Mouse (Mus musculus): Measurements from ENCODE around the gene Serpinb1b. TPM values are rescaled to one million over a fixed set of nuclear protein-coding genes. Genes with fewer than 3 reads are reported as not detected.
"Not testable (repeated sequence)": the region's sequence is repeated elsewhere in the genome, so short reads cannot be mapped to it uniquely, and the experiment has no call there.

Gene Serpinb1b
- total RNA-seq (2017): not detected in 2 replicates

DNA sequence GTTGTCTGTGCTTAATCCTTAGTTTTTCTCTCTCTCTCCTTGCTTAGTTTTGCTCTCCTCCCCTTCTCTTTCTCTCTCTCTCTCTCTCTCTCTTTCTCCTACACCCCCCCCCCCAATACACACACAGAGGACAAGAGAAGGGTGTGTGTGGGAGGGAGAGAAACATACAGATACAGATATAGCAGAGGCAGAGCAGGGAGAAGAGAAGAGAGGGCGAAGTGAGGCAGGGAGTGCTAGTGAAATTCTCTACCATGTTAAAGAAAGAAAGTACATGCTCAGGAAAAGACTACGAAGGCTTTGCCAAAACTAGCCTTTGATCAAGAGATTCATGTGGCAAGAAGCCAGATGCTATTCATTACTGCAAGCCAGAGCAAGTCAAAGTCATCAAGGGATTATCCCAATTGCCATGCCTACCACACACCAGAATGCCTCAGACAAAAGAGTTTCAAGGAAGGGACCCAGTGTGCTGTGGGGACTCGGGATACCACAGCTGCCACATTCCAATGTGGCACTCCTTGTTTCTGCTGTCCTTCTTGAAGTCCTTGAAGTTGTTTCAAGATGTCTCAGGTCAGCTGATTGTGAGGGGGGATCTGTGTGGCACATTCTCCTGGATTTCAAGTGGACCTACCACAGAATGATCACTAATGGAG, at the start of gene Serpinb1b:
TSS of gene Serpinb1b (plus strand) at position 520 of the 650 bp plus-strand sequence.
- no peak for ATAC-seq (replicated peaks in 1 of 2; ENCODE audit: insufficient read depth in 1 of 2, low FRiP score in 2 of 2, low TSS enrichment in 1 of 2, low read depth in 1 of 2, poor library complexity in 2 of 2, severe bottlenecking in 2 of 2)

DNA sequence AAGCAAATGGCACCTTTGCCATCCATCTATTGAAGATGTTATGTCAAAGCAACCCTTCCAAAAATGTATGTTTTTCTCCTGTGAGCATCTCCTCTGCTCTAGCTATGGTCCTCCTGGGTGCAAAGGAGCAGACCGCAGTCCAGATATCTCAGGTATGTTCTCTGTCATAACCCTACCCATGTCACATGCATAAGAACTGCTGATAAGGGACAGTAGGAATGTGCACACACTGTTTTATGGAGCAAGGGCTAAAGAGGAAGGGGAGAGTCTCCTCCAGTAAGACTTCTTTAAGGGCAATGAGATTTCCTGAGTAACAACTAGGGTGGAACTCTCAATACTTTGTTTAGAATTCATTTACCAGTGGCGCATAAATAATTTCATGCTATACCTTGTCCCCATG, 48.9 kb upstream of the Serpinb1b start:
- not testable (repeated sequence) for ATAC-seq (replicated peaks in 1 of 2; ENCODE audit: insufficient read depth in 1 of 2, low FRiP score in 2 of 2, low TSS enrichment in 1 of 2, low read depth in 1 of 2, poor library complexity in 2 of 2, severe bottlenecking in 2 of 2)

DNA sequence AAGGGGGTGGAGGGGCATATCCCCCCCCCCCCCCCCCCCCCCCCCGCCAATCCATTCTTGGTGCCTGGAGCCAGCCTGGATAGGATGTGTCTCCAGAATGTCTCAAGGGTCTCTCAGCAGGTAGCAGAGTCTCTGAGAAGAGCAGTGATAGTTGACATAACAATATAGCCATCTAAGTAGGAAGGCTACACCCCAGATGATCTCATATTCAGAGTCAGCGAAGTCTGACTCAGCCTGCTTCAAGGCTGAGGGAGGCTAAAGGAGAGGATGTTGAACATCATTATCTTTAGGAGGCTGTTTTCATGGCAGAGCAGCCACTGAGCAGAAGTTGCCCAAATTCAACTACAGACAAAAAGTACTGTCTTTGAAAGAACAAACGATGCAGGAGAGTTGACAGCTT, 48.1 kb upstream of the Serpinb1b start:
- no peak for ATAC-seq (replicated peaks in 1 of 2; ENCODE audit: insufficient read depth in 1 of 2, low FRiP score in 2 of 2, low TSS enrichment in 1 of 2, low read depth in 1 of 2, poor library complexity in 2 of 2, severe bottlenecking in 2 of 2)

DNA sequence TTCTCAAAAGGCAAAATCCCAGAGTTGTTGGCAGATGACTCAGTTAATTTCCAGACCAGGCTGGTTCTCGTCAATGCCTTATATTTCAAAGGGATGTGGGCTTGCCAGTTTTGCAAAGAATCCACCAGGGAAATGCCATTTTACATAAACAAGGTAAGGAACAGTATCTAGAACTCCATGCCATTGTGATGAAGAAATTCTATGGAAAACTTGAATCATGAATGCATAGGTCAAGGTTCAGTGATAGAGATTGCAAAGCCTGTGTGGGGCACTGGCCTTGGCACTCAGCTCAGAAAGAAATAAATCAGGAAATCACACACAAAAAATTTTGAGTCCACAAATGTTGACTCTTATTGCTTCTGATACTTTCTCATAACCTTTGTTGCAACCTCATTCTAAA, 42.9 kb upstream of the Serpinb1b start:
- ATAC-seq (replicated peaks in 1 of 2; ENCODE audit: insufficient read depth in 1 of 2, low FRiP score in 2 of 2, low TSS enrichment in 1 of 2, low read depth in 1 of 2, poor library complexity in 2 of 2, severe bottlenecking in 2 of 2): no peak

DNA sequence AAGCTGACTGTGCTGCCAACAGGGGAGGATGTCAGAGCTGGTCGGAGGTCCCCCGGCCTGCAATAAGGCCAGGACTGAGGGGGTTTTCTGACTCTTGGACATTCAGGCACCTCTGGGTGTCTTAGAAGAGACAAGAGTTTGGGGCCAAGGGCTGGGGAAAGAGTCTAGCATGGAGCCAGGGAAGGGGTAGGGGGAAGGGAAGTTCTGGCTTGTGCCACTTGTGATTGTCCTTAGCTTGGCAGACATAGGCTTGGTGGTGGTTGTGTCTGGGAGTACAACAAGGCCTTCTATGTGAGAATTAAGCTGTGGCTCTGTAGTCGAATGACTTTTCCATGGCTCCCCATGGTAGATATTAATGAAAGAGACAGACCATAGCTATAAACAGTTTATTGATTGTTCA, 34.8 kb upstream of the Serpinb1b start:
- no peak for ATAC-seq (replicated peaks in 1 of 2; ENCODE audit: insufficient read depth in 1 of 2, low FRiP score in 2 of 2, low TSS enrichment in 1 of 2, low read depth in 1 of 2, poor library complexity in 2 of 2, severe bottlenecking in 2 of 2)

DNA sequence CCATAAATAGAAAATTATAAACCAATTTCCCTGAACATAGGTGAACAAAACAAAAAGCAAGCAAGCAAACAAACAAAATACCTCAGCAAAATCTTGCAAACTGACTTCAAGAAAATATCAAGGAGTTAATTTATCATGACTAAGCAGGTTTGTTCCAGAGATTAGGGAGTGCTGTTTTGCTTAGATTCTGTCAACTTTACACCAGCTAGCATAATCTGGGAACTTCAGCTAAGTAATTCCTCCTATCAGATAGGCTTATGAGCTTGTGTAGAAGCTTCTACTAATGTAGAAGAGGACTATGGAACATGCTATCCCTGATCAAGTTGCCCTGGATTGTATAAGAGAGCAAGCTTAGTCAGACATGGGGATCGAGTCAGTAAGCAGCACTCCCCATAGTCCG, 31.1 kb upstream of the Serpinb1b start:
- ATAC-seq (replicated peaks in 1 of 2; ENCODE audit: insufficient read depth in 1 of 2, low FRiP score in 2 of 2, low TSS enrichment in 1 of 2, low read depth in 1 of 2, poor library complexity in 2 of 2, severe bottlenecking in 2 of 2): no peak

DNA sequence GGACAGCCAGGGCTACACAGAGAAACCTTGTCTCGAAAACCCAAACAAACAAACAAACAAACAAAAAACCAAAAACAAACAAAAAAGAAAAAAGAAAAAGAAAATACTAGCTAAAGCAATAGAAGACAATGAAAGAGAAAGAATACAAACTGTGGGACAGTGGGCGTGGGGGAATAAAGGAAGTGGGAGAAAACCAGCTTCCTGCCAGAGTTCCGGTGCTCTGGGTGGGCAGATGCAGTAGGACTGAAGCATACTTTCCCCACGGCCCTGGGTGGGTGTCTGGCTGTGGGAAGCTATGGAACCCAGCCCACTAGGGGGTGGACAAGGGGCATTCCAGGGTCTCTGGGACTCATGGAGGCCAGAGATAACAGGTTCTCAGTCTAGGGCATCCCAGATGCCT, 30.2 kb upstream of the Serpinb1b start:
- peak; percentile 66 to 88; a peak in 3 of 4 replicates for ATAC-seq (replicated peaks in 1 of 2; ENCODE audit: insufficient read depth in 1 of 2, low FRiP score in 2 of 2, low TSS enrichment in 1 of 2, low read depth in 1 of 2, poor library complexity in 2 of 2, severe bottlenecking in 2 of 2)

DNA sequence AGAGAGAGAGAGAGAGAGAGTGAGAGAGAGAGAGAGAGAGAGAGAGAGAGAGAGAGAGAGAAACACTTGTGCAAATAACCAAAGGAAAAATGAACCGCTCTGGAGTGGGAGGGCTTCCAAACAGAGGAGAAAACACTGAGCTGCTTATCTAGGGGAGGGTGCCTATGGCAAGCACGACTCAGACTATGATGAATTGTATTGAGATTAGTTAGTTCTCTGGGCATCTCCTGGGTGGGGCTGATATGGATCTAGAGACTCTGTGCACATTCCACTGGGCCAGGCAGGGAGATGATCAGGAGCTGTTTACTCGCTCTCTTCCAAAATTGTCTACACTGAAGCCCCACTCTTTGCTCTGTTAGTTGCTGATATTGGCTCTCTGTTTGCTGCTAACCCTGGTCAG, 26.7 kb upstream of the Serpinb1b start:
- no peak for ATAC-seq (replicated peaks in 1 of 2; ENCODE audit: insufficient read depth in 1 of 2, low FRiP score in 2 of 2, low TSS enrichment in 1 of 2, low read depth in 1 of 2, poor library complexity in 2 of 2, severe bottlenecking in 2 of 2)

DNA sequence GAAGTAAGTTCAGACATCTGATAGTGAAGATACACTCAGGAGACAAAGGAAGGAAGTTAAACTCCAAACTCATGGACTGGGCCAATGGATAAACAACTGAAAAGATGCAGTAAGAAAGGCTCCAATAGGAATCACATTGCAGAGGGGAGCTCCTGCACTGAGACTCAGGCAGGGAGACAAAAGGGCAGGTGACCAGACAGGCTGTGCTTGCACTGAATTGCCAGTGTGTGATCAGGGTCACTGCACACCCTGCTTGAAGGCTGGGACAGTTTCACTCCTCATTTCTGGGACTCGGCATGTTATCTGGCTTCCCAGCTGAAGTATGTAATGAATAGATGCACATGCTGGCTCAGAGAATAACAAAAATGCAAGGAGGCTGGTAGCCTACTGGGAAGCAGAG, 15.3 kb upstream of the Serpinb1b start:
- ATAC-seq (replicated peaks in 1 of 2; ENCODE audit: insufficient read depth in 1 of 2, low FRiP score in 2 of 2, low TSS enrichment in 1 of 2, low read depth in 1 of 2, poor library complexity in 2 of 2, severe bottlenecking in 2 of 2): no peak

DNA sequence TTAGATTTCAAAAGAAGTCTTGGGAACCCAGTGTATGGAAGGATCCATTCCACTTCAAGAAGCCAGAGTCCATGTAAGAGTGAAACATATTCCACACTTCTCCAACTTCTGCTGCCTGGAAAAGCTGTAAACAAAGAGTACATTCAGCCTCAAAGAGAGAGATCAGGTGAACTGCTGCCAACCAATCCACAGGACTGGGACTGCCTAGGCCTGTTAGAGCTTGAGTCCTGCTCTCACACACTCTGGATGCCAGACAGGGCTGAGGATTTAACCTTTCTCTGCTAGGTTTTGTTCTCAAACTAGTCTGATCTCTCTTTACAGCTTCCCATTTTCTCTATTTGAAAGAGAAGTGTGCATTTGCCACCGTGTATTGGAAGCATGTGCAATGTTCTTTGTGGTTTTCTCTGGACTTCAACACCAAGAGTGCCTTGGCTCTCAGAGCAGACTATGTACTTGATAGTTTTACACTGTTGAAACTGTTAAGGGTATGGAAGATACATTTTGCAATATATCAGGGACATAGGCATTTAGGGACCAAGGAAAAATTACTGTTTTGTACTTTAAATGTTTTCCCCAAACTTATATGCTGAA, 10.9 kb upstream of the Serpinb1b start:
- ATAC-seq (replicated peaks in 1 of 2; ENCODE audit: insufficient read depth in 1 of 2, low FRiP score in 2 of 2, low TSS enrichment in 1 of 2, low read depth in 1 of 2, poor library complexity in 2 of 2, severe bottlenecking in 2 of 2): peak in 1 of 2 experiments; percentile 37; a peak in 1 of 4 replicates

DNA sequence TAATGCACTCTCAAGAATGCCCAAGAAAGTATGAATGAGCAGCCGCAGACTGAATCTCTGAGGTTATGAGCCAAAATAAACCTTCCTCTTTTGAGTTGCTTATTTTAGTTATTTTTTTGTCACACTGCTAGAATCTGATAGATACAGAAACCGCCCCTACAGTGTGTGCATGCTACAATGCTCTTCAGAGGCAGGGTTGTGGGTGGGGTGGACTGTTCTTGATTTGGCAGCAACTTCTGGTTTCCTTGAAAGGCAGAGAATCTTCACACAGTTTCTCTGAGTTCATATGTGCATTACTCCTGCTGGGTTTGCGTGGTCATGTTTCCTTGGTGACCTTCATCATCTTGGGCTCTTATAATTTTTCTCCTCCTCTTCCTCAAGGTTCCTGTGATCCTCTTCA, 10.2 kb upstream of the Serpinb1b start:
- ATAC-seq (replicated peaks in 1 of 2; ENCODE audit: insufficient read depth in 1 of 2, low FRiP score in 2 of 2, low TSS enrichment in 1 of 2, low read depth in 1 of 2, poor library complexity in 2 of 2, severe bottlenecking in 2 of 2): no peak

DNA sequence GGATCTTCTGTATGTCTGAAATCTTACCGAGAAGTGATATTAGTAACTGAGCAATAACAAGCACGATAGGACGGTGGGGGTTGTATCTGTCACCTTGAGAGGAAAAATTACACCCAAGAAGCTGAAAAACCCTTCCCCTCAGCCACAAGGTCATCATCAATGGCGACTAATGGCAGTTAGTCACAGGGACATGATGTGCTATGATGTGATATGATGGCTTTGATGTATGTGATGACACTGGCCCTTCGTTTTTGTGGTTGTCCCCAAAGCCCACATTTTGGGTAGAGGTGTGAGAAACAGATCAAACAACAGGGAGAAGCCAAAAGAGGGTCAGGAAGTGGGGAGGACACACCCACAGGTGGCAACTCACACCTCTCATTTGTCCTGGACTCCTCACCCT, 6.6 kb upstream of the Serpinb1b start:
- ATAC-seq (replicated peaks in 1 of 2; ENCODE audit: insufficient read depth in 1 of 2, low FRiP score in 2 of 2, low TSS enrichment in 1 of 2, low read depth in 1 of 2, poor library complexity in 2 of 2, severe bottlenecking in 2 of 2): no peak

DNA sequence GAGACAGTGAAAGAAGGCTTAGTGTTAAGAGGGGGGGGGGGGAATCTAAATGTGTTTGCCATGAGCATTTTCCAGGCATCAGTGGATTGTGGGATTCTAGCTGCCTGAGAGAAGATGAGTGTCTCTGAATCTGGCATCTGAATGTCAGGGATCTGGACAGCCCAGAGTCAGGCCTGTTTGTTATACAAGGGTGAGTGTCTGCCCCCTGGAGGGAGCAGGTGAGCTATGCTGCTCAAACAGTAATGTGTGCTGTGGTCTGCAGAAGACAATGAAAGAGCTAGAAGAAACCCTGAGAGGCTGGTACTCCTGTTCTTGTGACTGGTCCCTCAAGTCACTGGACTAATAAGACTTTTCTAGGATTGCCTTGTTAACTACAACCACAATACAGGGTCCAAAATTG, 4.3 kb upstream of the Serpinb1b start:
- peak; percentile 91 for ATAC-seq (replicated peaks in 1 of 2; ENCODE audit: insufficient read depth in 1 of 2, low FRiP score in 2 of 2, low TSS enrichment in 1 of 2, low read depth in 1 of 2, poor library complexity in 2 of 2, severe bottlenecking in 2 of 2)

DNA sequence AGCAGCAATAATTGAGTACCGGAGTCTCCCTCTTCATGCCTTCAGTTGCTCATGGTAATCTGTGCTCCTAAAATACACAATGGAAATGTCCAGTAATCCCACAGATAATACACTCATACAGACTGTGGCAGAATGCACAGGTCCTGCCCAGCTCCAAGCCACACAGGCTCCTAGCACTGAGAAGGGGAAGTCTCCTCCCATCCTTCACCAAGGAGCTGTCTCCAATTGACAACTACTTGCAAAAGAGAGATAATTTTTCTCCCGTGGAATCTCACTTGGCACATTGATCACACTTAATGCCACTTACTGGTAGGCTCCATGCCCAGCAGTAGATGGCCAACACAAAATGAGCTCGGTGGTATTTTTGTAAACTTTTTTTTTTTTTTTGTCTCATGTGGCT, 2.1 kb upstream of the Serpinb1b start:
- no peak for ATAC-seq (replicated peaks in 1 of 2; ENCODE audit: insufficient read depth in 1 of 2, low FRiP score in 2 of 2, low TSS enrichment in 1 of 2, low read depth in 1 of 2, poor library complexity in 2 of 2, severe bottlenecking in 2 of 2)

DNA sequence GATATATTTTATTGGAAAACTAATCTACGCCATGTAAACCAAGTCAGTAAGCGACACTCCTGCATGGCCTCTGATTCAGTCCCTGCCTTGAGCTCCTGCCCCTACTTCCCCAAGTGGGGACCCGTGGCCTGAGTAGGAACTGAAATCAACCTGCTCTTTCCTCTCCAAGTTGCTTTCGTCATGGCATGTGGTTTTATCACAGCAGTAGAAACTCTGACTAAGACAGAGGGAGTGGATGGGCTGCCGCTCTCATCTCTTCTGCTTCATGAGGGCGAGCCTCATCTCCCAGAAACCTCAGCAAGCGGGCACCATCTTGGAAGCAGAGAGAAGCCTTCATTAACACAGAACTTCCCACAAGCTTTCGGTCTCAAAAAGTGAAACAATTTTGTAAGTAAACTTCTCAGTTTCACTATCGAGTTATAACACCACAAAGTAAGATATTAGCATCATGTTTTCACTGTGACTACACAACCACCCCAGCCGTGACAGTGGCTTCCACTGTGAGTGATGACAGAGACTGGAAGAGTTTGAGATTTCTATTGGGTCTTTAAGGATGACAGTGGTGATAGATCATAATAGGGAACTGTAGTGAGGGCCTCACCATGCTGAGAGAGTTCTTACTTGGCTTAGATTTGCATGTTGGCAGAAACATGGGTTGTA, 1.2 kb upstream of the Serpinb1b start:
- peak; percentile 64 to 66 for ATAC-seq (replicated peaks in 1 of 2; ENCODE audit: insufficient read depth in 1 of 2, low FRiP score in 2 of 2, low TSS enrichment in 1 of 2, low read depth in 1 of 2, poor library complexity in 2 of 2, severe bottlenecking in 2 of 2)

DNA sequence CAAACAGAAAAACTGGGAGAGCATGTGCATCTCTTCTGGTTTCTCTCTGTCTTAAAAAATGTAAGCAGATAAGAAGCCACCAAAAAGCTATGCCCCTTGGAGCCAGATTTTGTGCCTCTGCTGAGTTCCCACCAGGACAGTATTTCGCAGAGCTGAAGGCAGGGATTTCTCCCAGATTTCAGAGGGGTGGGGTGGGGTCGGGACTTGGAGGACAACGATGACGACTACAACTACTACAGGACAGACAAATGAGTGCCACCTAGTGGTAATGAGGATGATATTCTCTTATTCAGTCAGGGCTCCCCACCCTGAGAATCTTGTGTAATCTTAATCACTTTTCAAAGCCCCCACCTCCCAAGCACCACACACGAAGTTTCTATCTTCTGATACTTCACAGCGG, 1.0 kb downstream of the Serpinb1b start:
- ATAC-seq (replicated peaks in 1 of 2; ENCODE audit: insufficient read depth in 1 of 2, low FRiP score in 2 of 2, low TSS enrichment in 1 of 2, low read depth in 1 of 2, poor library complexity in 2 of 2, severe bottlenecking in 2 of 2): peak; percentile 52 to 69; a peak in 2 of 4 replicates

DNA sequence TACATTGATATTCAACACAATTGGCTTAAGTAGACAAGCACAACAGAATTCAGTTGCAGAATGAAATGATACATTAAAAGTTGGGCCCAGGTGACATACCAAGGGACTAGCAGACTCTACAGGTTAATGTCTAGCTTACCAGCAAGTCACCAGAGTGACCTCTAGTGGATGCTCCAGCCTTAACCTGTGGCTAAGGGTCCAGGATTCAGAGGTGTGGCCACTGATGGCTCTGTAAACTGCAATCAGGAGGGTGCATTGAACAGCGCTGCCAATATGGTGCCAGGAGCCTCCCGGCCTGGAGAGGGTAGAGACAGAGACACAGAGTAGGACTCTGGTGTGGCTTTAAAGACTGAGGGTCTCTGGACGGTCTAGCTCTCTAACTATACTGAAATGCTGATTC, 2.0 kb downstream of the Serpinb1b start:
- peak; percentile 41 to 44; a peak in 1 of 4 replicates for ATAC-seq (replicated peaks in 1 of 2; ENCODE audit: insufficient read depth in 1 of 2, low FRiP score in 2 of 2, low TSS enrichment in 1 of 2, low read depth in 1 of 2, poor library complexity in 2 of 2, severe bottlenecking in 2 of 2)

DNA sequence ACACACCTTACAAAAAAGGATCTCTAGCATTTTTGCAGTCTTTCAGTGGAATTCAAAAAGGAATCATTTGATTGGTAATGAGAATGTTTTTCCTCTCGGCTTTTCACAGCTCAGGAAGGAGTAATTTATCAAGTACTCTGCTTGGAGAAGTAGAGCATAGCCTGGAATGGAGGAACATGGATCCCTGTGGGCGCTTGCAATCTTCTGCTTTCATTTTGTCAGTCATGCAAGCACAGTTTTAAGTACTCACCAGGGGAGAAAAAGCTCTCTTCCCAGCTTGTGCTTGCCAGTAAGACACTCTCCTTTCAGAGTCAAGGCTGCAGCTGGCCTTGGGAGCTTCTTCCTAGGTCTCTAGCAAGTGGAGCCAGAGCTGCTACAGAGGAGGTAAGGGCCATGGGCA, 5.5 kb downstream of the Serpinb1b start:
- no peak for ATAC-seq (replicated peaks in 1 of 2; ENCODE audit: insufficient read depth in 1 of 2, low FRiP score in 2 of 2, low TSS enrichment in 1 of 2, low read depth in 1 of 2, poor library complexity in 2 of 2, severe bottlenecking in 2 of 2)

All from hematopoietic stem cell, adult 5-6 weeks (primary cell).